Mouse (Mus musculus): ENCODE data around the gene Derl3. TPM values are rescaled to one million over a fixed set of nuclear protein-coding genes. Genes with fewer than 3 reads are reported as not detected.

The Derl3 gene
- polyA plus RNA-seq, 1 experiment from 2014 or later, result 3.9 TPM

- no peak for ATAC-seq (ENCODE audit: insufficient number of reproducible peaks, low FRiP score, low TSS enrichment, low read depth)
Observed at GRCm38 (mm10) chr10:75913013-75913589, 19.9 kb downstream of the Derl3 start.

GRCm38 (mm10) chr10:75915557-75915956 lies 22.3 kb downstream of the Derl3 start:
- no peak overlapping the region for H3K9ac ChIP-seq (ENCODE audit: low read length)

More at GRCm38 (mm10) chr10:75913013-75913589, 19.9 kb downstream of the Derl3 start:
- H3K9ac ChIP-seq (ENCODE audit: low read length), result no peak overlapping the region
- H3K27me3 ChIP-seq (ENCODE audit: control insufficient read depth, insufficient read depth, low read length), result no peaks in the 10 kb centered on the region
- H3K4me1 ChIP-seq (ENCODE audit: control insufficient read depth, insufficient read depth, low read length), result peaks cover 3% of the 10 kb centered on the region; the same call in 1 of the 2 replicates
- H3K9me3 ChIP-seq (ENCODE audit: control insufficient read depth, low read length), result no peaks in the 10 kb centered on the region
- peaks cover 16% of the 10 kb centered on the region for H3K36me3 ChIP-seq (ENCODE audit: control insufficient read depth, insufficient read depth, low read length)
- 82% methylated on average over 6 of the region's 6 CpGs for WGBS
- H3K27ac ChIP-seq (replicated peaks; ENCODE audit: low read depth, low read length), result no peak overlapping the region
- no peak for DNase-seq (ENCODE audit: low spot score)
- H3K4me2 ChIP-seq (ENCODE audit: low read depth, severe bottlenecking), result no peak overlapping the region
- H3K4me3 ChIP-seq (ENCODE audit: low read depth, low read length), result no peak overlapping the region

GRCm38 (mm10) chr10:75916840-75917239 lies 23.6 kb downstream of the Derl3 start:
- Histone ChIP-seq H3K9me3 (ENCODE audit: control insufficient read depth, low read length) (no peaks in the 10 kb centered on the region), H3K36me3 (ENCODE audit: control insufficient read depth, insufficient read depth, low read length) (peaks cover 2% of the 10 kb centered on the region; the same call in 1 of the 2 replicates), H3K4me2 (ENCODE audit: low read depth, severe bottlenecking) (no peak overlapping the region), H3K4me3 (ENCODE audit: low read depth, low read length) (no peak overlapping the region), H3K27me3 (ENCODE audit: control insufficient read depth, insufficient read depth, low read length) (no peaks in the 10 kb centered on the region), H3K4me1 (ENCODE audit: control insufficient read depth, insufficient read depth, low read length) (peaks cover 8% of the 10 kb centered on the region; the same call in 1 of the 2 replicates), H3K9ac (ENCODE audit: low read length) (no peak overlapping the region), H3K27ac (replicated peaks; ENCODE audit: low read depth, low read length) (no peak overlapping the region)
- WGBS, result 39% methylated on average over 8 of the region's 8 CpGs
- DNase-seq (ENCODE audit: low spot score) (peak; percentile 54), ATAC-seq (ENCODE audit: insufficient number of reproducible peaks, low FRiP score, low TSS enrichment, low read depth) (no peak)

More at GRCm38 (mm10) chr10:75915557-75915956, 22.3 kb downstream of the Derl3 start:
- no peak for ATAC-seq (ENCODE audit: insufficient number of reproducible peaks, low FRiP score, low TSS enrichment, low read depth)
- no peaks in the 10 kb centered on the region for H3K9me3 ChIP-seq (ENCODE audit: control insufficient read depth, low read length)
- H3K4me1 ChIP-seq (ENCODE audit: control insufficient read depth, insufficient read depth, low read length), result peaks cover 8% of the 10 kb centered on the region; the same call in 1 of the 2 replicates
- H3K27ac ChIP-seq (replicated peaks; ENCODE audit: low read depth, low read length), result no peak overlapping the region
- H3K4me3 ChIP-seq (ENCODE audit: low read depth, low read length), result no peak overlapping the region
- H3K4me2 ChIP-seq (ENCODE audit: low read depth, severe bottlenecking), result no peak overlapping the region
- H3K27me3 ChIP-seq (ENCODE audit: control insufficient read depth, insufficient read depth, low read length), result no peaks in the 10 kb centered on the region
- peaks cover 7% of the 10 kb centered on the region; the same call in 1 of the 2 replicates for H3K36me3 ChIP-seq (ENCODE audit: control insufficient read depth, insufficient read depth, low read length)
- no peak for DNase-seq (ENCODE audit: low spot score)
- WGBS, result 77% methylated on average over 7 of the region's 7 CpGs

- DNase-seq (ENCODE audit: low spot score), result no peak
- H3K9me3 ChIP-seq (ENCODE audit: control insufficient read depth, low read length), result no peaks in the 10 kb centered on the region
- no peak overlapping the region for H3K27ac ChIP-seq (replicated peaks; ENCODE audit: low read depth, low read length)
- no peak overlapping the region for H3K4me2 ChIP-seq (ENCODE audit: low read depth, severe bottlenecking)
- H3K4me1 ChIP-seq (ENCODE audit: control insufficient read depth, insufficient read depth, low read length), result peaks cover 12% of the 10 kb centered on the region
- H3K36me3 ChIP-seq (ENCODE audit: control insufficient read depth, insufficient read depth, low read length), result no peaks in the 10 kb centered on the region; the same call in 1 of the 2 replicates
- H3K4me3 ChIP-seq (ENCODE audit: low read depth, low read length), result no peak overlapping the region
- H3K9ac ChIP-seq (ENCODE audit: low read length), result no peak overlapping the region
- ATAC-seq (ENCODE audit: insufficient number of reproducible peaks, low FRiP score, low TSS enrichment, low read depth), result no peak
- WGBS, result 91% methylated on average over 5 of the region's 5 CpGs
- H3K27me3 ChIP-seq (ENCODE audit: control insufficient read depth, insufficient read depth, low read length), result no peaks in the 10 kb centered on the region
Observed at GRCm38 (mm10) chr10:75919026-75919425, 25.8 kb downstream of the Derl3 start.

DNA sequence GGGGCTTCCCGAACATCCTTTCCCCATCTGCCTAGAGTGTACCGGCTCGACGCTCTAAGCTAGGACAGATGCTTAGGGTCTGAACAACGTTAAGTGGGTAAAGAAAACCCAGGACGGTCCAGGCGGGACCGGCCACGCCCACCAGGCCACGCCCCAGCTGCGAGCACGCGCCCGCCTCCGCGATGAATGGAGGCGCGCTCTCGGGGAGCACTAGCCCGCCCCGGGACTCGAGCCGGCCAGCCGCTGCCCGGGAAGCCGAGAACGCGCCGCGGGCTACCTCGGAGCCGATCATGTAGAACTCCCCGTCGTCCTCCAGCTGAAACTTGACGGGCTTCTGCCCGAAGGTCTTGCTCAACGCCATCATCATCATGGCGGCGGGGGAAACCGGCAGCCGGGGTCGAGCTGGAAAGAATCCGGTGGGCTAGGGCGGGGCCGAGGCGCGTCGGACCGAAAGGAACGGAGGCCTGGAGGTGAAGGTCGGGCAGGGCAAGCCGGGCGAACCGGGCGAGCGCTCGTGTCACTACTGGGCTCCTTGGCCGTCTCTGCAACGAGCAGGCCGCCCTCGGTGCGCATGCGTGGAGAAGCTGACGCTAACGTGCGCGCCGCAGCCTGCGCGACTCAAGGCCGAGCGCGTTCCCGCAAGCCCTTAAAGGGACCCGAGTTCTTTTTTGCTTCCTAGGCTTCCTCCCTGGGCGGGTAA lies 28.0 kb downstream of the Derl3 start, which contains the start of gene Smarcb1:
Smarcb1 (minus strand) TSS at position 592 of the 700 bp plus-strand sequence.
- peak; percentile 83 for ATAC-seq (ENCODE audit: insufficient number of reproducible peaks, low FRiP score, low TSS enrichment, low read depth)

GRCm38 (mm10) chr10:75921726-75922560 lies 28.7 kb downstream of the Derl3 start:
- ATAC-seq (ENCODE audit: insufficient number of reproducible peaks, low FRiP score, low TSS enrichment, low read depth), result 0 out of 2 replicates have a peak, but pooled peaks have one; percentile 1
- peak overlapping the region; percentile 66 for H3K4me3 ChIP-seq (ENCODE audit: low read depth, low read length)
- 5% methylated on average over 22 of the region's 22 CpGs for WGBS
- H3K36me3 ChIP-seq (ENCODE audit: control insufficient read depth, insufficient read depth, low read length), result no peaks in the 10 kb centered on the region; the same call in 1 of the 2 replicates
- DNase-seq (ENCODE audit: low spot score), result no peak
- no peaks in the 10 kb centered on the region for H3K9me3 ChIP-seq (ENCODE audit: control insufficient read depth, low read length)
- peaks cover 9% of the 10 kb centered on the region for H3K4me1 ChIP-seq (ENCODE audit: control insufficient read depth, insufficient read depth, low read length)
- peak overlapping the region; percentile 84; the same call in 1 of the 2 replicates for H3K27ac ChIP-seq (replicated peaks; ENCODE audit: low read depth, low read length)
- peak overlapping the region; percentile 89 for H3K9ac ChIP-seq (ENCODE audit: low read length)
- H3K4me2 ChIP-seq (ENCODE audit: low read depth, severe bottlenecking), result peak overlapping the region; percentile 73
- H3K27me3 ChIP-seq (ENCODE audit: control insufficient read depth, insufficient read depth, low read length), result no peaks in the 10 kb centered on the region

More for the DNA sequence above, 28.0 kb downstream of the Derl3 start, which contains the start of gene Smarcb1:
- Histone ChIP-seq H3K4me3 (ENCODE audit: low read depth, low read length) (peak within 1 kb of the TSS; percentile 66), H3K9ac (ENCODE audit: low read length) (peak within 1 kb of the TSS; percentile 89), H3K4me2 (ENCODE audit: low read depth, severe bottlenecking) (peak within 1 kb of the TSS; percentile 73), H3K9me3 (ENCODE audit: control insufficient read depth, low read length) (no peaks in the 10 kb centered on the region), H3K27me3 (ENCODE audit: control insufficient read depth, insufficient read depth, low read length) (no peaks in the 10 kb centered on the region), H3K36me3 (ENCODE audit: control insufficient read depth, insufficient read depth, low read length) (no peaks in the 10 kb centered on the region; the same call in 1 of the 2 replicates), H3K27ac (replicated peaks; ENCODE audit: low read depth, low read length) (peak within 1 kb of the TSS; percentile 84), H3K4me1 (ENCODE audit: control insufficient read depth, insufficient read depth, low read length) (peaks cover 12% of the 10 kb centered on the region)
- DNase-seq (ENCODE audit: low spot score), result peak; percentile 95
- WGBS, result under 1% methylated on average over 75 of the region's 76 CpGs

GRCm38 (mm10) chr10:75924324-75924723 lies 31.1 kb downstream of the Derl3 start:
- 68% methylated on average over 2 of the region's 2 CpGs for WGBS

DNA sequence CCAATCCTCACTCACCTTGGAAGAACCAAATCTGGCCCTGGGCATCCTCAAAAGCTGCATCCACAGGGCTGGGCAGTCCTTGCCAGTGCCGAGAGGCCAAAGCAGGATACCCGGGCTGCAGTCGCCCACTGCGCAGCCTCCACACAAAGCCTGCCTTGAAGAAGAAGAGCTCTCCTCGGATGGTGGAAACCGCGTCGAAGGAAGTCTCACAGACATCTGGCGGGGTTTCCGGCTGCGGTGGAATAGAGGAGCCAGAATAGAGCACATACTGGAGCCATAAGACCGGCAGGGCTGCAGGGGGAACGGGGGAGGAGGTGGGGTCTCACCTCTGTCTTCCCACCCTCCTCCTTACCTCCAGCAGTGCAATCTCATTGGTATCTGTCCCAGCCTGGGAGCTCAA lies 33.2 kb downstream of the Derl3 start:
- WGBS, result 72% methylated on average over 13 of the region's 13 CpGs
- Histone ChIP-seq H3K9me3 (ENCODE audit: control insufficient read depth, low read length) (no peaks in the 10 kb centered on the region), H3K27me3 (ENCODE audit: control insufficient read depth, insufficient read depth, low read length) (peaks cover 2% of the 10 kb centered on the region; the same call in 1 of the 2 replicates), H3K9ac (ENCODE audit: low read length) (0 out of 2 replicates have a peak overlapping the region, but pooled peaks have one; percentile 12), H3K4me2 (ENCODE audit: low read depth, severe bottlenecking) (no peak overlapping the region), H3K27ac (replicated peaks; ENCODE audit: low read depth, low read length) (no peak overlapping the region), H3K4me3 (ENCODE audit: low read depth, low read length) (no peak overlapping the region), H3K4me1 (ENCODE audit: control insufficient read depth, insufficient read depth, low read length) (peaks cover 6% of the 10 kb centered on the region), H3K36me3 (ENCODE audit: control insufficient read depth, insufficient read depth, low read length) (no peaks in the 10 kb centered on the region; the same call in 1 of the 2 replicates)
- ATAC-seq (ENCODE audit: insufficient number of reproducible peaks, low FRiP score, low TSS enrichment, low read depth) (no peak), DNase-seq (ENCODE audit: low spot score) (no peak)

More at GRCm38 (mm10) chr10:75924324-75924723, 31.1 kb downstream of the Derl3 start:
- no peaks in the 10 kb centered on the region; the same call in 1 of the 2 replicates for H3K36me3 ChIP-seq (ENCODE audit: control insufficient read depth, insufficient read depth, low read length)
- no peak for DNase-seq (ENCODE audit: low spot score)
- no peaks in the 10 kb centered on the region for H3K27me3 ChIP-seq (ENCODE audit: control insufficient read depth, insufficient read depth, low read length)
- H3K9ac ChIP-seq (ENCODE audit: low read length), result no peak overlapping the region
- no peaks in the 10 kb centered on the region for H3K9me3 ChIP-seq (ENCODE audit: control insufficient read depth, low read length)
- H3K4me3 ChIP-seq (ENCODE audit: low read depth, low read length), result no peak overlapping the region
- no peak overlapping the region for H3K27ac ChIP-seq (replicated peaks; ENCODE audit: low read depth, low read length)
- peaks cover 6% of the 10 kb centered on the region for H3K4me1 ChIP-seq (ENCODE audit: control insufficient read depth, insufficient read depth, low read length)
- ATAC-seq (ENCODE audit: insufficient number of reproducible peaks, low FRiP score, low TSS enrichment, low read depth), result no peak
- no peak overlapping the region for H3K4me2 ChIP-seq (ENCODE audit: low read depth, severe bottlenecking)

Measured in limb, embryonic 11.5 days (tissue).